Mouse (Mus musculus) thymus, postnatal 10 days (tissue): ENCODE results near the gene Dock1.

Experiments
- DNase-seq, 2 experiments: peaks; one replicate each; pipeline ENCODE4 v3.0.0; 2021; ENCODE audit warnings: low spot score in 2 of 2

The Dock1 gene

GRCm38 (mm10) chr7:135158381-135158780 is 487.9 kb downstream of the Dock1 start:
- no peak for DNase-seq

GRCm38 (mm10) chr7:135159606-135160005 is 489.2 kb downstream of the Dock1 start:
- DNase-seq = no peak

DNA sequence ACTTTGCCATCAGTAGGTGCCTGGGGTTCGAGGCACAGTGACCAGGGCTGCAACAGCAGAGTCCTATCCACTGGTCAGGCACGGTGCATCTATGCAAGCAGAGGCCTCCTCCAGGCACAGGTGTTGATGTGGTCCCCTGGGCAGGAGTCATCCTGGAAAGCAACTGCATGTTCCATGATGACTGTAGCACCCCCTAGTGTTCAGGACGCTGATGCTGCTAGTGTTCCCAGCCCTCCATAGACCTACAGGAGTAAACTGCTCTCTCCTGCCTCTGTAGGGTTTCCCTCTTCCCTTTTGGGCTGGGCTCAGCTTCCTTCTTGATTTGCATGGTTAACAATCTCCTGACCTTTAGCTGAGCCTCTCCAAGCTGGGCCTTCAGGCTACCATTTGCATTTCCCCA is 494.7 kb downstream of the Dock1 start:
- peak in 1 of 2 experiments; percentile 43 for DNase-seq

- DNase-seq = no peak
Measured at GRCm38 (mm10) chr7:135169936-135170335, 499.5 kb downstream of the Dock1 start.

DNA sequence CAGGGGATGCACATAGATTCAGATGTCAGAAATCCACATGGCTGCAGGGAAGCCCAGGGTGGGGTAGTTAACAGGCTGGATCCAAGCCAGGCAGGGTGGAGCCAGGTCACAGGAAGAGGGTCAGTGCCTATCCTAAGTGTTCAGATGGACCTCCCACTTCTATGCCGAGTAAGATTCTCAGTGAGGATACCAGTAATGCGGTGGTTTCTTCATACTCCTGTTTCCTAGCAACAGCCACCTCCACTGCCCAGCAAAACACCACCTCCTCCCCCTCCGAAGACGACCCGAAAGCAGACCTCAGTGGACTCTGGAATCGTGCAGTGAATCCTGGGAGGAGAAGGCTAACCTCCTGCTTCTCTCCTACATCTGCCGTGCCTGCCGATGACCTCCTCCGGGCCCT is 501.8 kb downstream of the Dock1 start:
- no peak for DNase-seq

DNA sequence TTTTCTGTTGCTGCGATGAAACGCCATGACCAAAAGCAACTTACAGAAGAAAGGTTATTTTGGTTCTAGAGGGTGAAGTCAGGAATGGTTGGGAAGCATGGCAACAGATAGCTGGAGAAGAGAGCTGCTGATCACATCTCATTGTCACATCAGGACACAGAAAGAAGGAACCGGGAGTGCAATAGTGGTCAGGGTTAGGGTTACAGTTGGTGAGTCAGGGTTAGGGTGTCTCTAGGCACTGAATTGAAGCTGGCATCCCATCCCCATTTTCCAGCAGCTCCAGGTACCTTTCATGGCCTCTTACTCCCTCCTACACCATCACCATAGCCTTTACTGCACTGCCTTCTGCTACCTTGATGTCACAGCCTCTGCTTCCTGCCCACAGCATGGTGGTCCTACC is 523.7 kb downstream of the Dock1 start:
- no peak for DNase-seq

GRCm38 (mm10) chr7:135195631-135196030 is 525.2 kb downstream of the Dock1 start:
- no peak for DNase-seq

DNA sequence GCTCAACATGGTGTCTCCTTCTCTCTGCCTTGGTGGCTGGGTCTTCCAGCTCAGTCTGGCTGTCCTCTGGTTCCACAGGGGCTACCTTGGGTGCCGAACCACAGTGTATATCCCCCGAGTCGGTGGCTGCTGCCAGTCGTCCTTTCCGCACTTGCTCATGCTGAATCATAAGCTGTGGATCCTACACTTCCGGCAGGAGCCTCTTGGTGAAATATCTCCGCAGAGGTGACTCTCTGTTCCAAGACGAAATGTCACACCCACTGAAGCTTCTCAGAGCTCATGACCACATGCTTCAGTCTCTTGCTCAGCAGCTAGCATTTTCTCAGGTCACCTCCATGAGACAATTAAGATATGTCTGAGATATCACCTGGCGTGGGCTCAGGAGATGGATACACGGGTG is 526.4 kb downstream of the Dock1 start:
- no peak for DNase-seq

DNA sequence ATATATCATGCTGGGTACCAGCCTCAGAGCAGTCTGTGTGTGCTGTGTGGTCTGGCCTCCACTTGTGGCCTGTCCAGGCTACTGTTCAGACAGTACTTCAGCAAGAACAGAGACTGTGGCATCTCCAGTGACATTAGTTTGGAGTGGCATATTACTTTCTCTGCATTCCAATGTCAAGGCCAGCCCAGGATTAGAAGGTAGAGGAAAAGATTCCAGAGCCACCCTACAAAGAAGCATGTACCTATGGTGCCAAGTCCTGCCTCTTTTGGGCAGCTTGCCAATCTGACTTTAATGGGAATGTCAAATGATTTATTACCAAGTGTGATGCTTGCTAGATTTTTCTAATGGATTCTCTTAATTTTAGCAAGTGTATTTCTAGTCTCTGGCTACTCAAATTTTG is 533.5 kb downstream of the Dock1 start:
- no peak for DNase-seq

GRCm38 (mm10) chr7:135205111-135205510 is 534.7 kb downstream of the Dock1 start:
- no peak for DNase-seq

GRCm38 (mm10) chr7:135208947-135209567 is 538.6 kb downstream of the Dock1 start:
- DNase-seq = no peak

DNA sequence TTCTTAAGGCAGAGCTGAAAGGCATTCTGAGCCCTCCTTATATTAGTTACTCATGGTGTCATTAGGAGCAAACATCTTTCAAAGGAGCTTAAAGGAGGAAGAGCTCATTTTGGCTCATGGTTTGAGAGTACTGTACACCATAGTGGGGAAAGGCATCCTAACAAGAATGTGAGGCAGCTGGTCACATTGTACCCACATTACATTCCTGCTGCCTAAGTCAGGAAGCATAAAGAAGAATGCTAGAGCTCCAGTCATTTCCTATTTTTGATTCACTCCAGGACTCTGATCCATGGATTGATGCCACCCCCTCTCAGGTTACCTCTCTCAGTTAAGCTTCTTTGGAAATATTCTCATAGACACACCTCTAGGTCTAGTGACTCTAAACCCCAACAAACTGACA is 539.8 kb downstream of the Dock1 start:
- DNase-seq = no peak

DNA sequence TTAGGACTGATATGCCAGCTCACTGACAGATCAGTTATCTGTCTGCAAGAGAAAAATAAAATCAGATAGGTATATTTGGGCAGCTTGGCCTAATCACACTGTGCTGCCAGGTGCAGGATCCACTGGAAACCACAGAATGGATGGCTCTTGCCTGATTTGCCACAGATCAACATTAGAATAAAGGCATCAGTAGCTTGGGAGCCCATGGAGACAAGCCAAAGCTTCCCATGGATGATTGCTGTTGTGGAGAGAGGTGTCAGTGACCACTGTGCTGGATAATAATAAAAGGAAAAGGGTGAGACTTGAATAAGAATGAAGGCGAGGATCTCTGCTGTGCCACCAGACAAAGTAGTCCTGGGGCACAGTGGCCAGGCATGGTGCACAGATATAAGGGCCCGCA is 540.4 kb downstream of the Dock1 start:
- DNase-seq = no peak

- DNase-seq = no peak
Measured at GRCm38 (mm10) chr7:135212505-135212904, 542.1 kb downstream of the Dock1 start.

DNA sequence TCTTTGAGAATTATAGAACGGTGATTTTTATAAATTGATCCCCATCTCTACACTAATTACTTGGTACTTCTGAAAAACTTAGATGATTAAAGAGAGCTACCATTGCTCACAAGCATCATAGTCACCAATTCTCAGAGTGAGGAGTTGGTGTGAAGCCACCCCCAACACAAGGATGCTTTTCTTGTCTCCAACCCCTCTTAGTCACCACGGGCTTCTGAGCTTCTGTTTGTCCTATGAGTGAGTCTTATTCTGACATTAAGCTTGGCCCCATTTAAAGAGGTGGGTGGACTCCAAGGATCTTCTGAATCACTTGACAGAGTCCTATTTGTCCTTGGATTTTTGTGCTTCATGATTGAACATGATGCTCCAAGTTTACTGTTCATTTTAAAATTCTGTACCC is 551.0 kb downstream of the Dock1 start:
- DNase-seq = no peak
